Mouse (Mus musculus) T-helper 2 cell (primary cell): Measurements from ENCODE around the gene Cyba.

Experiments
- in situ Hi-C: fragments of 300-600 bp; cut with MboI, MseI; formaldehyde crosslinking; loops from one replicate; pipeline ENCODE4 v1.15.1; 2025; ENCODE audit warnings: high pct_unique_total_duplicates

The Cyba gene

GRCm38 (mm10) chr8:122452154-122452553 is 19.4 kb upstream of the Cyba start:
- in situ Hi-C loops, result no loop called here

DNA sequence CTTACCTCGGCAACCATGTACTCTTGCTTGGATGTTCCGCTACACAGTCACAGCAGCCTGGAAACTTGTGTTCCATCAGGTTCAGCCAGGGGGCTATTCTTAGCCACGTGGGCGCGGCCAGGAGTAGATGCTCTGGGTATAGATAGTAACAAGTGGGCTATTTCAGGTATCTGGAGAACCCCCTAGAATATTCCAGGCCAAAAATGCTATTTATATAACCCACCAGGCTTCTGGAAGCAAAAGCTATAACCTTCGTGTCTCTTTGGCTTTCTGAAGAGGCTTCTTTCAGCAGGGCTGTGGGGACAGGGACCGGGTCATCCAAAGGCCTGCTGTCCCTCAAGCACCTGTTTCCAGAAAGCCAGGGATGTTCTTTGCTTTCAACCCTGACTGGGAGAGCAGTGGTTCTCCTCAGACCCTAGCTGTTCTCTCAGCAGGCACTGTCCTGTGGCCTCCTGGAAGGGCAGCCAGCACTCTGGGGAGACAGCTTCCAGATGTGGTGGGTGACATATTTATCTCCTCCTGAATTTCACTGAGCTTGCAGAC is 18.5 kb upstream of the Cyba start:
- in situ Hi-C loops, result no loop called here

DNA sequence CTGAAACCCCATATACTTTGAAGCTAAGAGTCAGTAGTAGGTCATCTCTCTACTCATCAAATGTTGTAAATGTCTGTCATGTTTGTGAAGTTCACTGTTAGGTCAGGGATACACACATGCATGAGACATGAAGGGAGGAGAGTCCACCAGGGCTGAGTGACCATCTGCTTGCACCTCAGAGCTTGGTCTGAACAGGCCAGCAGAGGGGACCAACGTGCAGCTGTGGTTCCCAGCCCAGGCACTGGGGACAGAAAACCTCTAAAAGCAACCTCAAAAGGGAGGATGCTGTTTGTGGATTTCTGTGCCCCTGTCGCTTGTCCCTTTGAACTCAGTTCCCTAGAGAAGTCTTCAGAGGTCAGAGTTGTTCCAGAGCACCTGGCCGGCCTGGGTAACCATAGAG is 12.5 kb upstream of the Cyba start:
- in situ Hi-C loops, result no loop called here

GRCm38 (mm10) chr8:122444058-122444748 is 11.5 kb upstream of the Cyba start:
- in situ Hi-C loops, result no loop called here

DNA sequence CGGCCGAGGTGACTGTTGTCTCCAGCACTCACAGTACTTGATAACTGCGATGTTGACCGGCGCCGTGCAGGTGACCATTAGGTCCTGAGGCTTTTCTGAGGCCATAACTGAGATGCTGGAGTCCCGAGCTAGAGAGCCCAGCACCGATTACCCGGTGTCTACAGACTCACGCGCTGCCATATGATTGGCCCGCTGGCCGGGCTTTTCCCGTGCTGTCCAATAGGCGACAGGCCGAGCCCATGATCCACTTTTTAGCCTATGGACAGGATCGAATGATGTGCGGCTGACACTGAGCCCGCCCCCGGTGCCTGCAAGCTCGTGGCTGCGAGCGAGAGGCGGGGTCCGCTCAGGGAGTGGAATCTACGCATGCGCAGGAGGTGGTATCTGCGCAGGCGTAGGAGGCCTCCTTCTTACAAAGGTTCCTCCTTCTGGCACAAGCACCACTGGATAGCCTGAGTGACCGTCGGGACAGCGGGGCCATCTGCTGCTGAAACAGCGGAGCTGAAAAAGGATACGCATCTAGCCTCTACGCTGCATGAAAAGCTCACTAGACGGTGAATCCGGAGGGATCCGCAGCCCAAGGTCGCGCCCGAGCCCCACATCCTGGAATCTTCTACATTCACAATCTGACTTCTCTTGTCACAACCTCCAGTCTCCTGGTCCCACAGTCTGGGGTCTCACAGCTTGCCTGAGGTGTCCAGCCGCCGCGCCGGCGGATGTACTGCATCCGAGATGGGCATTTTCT is 10.7 kb upstream of the Cyba start, which contains the start of gene Mvd:
Mvd (minus strand) TSS at position 161 of the 745 bp plus-strand sequence.
- in situ Hi-C loops, result no loop called here

DNA sequence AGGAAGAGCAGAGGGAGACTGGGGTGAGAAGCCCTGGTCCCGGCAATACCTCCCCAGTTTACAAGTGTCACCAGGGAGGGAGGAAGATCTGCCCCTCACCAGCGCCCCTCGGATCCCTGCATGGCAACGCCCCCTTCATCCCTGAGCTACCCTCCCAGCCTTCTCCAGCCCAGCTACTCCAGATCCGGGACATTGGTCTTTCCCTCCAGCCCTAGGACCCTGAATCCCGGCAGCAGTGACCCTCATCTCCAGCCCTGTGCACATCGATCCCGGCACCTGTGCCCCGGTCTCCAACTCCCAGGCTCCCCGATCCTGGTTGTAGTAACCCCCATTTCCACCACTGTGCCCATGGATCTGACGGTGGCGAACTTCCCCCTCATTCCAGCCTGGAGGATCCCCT is 10.1 kb upstream of the Cyba start:
- in situ Hi-C loops, result no loop called here

- in situ Hi-C loops, result no loop called here
These were observed 9.6 kb upstream of the Cyba start for GRCm38 (mm10) chr8:122442356-122442755.

DNA sequence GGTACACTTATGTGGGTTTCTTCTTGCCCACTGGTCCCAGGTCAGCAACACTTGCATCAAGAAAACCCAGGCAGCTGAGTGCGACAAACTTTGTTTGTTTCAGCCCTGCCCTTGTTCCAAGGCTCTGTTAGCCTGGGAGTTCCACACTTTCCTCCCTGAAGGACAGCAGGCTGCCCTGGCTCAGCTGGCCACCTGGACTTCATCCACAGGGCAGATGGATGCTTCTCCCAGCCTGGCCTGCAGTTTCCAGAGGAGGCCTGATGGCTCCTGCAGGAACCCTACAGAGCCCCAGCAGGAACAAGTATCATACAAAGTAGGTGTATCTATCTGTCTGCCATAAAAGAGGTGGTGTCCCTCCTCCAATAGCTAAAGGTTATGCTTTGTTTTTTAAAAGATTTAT is 8.6 kb upstream of the Cyba start:
- in situ Hi-C loops, result no loop called here

- in situ Hi-C loops, result loop anchor here (5.0 kb wide), 1 partner anchor 33 kb away; no protein-coding TSS in a partner anchor
These were observed 6.6 kb upstream of the Cyba start for GRCm38 (mm10) chr8:122439336-122439735.

DNA sequence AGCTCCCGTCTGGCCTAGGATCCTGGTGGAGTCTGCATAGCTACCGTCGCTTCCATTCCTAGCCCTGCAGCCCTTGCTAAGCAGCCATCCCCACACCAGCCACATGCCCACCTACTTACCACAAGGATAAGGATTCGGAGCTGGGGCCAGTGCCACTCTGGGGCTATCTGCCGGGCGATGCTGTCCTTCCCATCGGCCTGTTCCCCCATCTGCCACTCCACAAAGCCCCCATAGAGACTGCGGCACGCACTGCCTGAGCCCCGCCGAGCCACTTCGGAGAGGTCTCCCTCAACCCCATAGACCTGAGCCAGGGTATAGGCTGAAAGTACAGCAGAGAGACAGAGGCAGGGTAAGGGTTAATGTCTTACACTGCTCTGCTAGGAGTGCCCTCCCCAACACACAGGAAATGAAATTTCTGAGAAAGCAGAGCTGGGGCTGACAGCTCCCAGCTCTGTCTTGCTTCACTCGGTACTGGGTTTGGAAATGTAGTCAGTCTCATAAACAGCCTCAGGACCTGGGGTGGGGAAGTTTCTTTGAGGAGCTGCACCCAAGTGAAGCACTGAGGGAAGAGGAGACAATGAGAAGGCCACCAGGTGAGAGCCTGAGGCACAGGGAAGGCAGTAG is 5.1 kb upstream of the Cyba start:
- in situ Hi-C loops, result loop anchor here (5.0 kb wide), 1 partner anchor 34 kb away; no protein-coding TSS in a partner anchor

DNA sequence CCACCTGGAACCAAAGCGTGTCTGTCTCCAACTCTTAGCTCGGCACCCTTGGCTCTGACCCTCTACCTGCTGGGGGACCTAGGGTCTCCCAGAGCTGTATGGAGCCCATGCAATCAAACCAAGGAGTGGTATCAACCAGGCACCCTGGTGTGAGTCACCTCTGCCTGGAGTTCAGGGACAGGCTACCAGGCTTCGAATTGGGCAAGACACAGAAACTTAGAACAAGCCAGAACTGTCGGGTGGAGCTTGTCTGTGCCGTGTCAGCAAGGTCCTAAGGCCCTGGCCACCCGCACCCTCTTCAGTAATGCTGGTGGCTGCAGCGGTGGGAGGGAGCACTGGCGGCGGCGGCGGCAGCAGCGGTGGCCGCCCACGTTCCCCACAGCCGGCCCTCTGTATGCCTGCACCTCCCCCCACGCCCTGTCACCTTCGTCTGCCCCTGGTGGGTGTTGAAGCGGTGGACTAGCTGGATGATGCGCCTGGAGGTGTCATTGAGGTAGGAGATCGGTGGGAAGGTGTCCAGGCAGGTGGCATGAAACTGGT is 3.9 kb upstream of the Cyba start:
- in situ Hi-C loops, result loop anchor here (5.0 kb wide), 1 partner anchor 36 kb away; no protein-coding TSS in a partner anchor

DNA sequence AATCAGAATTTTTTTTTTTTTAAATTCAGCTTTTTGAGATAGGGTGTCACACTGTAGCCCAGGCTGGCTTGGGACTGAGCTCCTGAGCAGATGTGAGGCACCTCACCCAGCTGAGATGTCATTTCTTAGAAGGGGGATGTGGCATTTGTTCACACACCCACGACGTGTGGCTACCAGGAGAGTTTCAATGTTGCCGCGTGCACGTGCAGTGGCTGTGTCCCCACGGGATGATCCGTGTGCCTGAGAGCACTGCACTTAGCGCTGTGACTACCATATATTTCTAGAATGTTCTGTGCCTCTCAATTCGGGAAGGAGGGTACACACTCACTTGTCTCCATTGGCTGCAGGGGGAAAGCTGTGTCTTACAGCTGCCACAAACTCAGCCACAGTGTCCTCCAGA is 3.4 kb upstream of the Cyba start:
- in situ Hi-C loops, result loop anchor here (5.0 kb wide), 1 partner anchor 36 kb away; no protein-coding TSS in a partner anchor

GRCm38 (mm10) chr8:122435375-122435774 is 2.6 kb upstream of the Cyba start:
- in situ Hi-C loops, result loop anchor here (5.0 kb wide), 1 partner anchor 37 kb away; no protein-coding TSS in a partner anchor

DNA sequence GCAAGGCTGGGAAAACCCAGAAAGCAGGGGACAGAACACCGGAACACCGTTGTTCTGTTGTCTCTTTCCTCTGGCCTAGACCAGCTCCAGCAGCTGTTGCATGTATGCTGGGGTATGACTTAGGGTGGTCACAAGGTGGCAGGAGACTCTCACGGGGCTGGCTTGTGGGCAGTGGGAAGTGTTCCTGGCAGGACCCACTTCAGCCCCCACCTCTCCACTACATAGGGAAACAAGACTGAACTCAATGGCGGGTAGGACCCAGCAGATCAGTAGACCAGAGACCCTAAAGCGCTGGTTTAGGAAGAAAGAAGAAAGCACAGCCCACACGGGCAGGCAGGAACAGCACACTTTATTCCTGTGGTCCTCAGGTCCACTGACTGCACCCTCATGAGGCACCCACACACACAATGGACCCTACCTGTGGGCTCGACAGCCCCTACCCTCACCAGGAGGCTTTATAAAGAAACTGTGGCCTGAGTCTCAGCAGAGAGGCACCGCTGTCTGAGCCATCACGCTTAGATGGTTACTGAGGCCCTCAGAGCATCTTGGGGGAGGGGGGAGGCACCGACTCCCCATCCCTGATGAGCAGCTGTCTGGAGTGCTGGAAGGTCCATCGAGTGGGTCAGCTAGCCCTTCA is 657 bp upstream of the Cyba start:
- in situ Hi-C loops, result no loop called here

DNA sequence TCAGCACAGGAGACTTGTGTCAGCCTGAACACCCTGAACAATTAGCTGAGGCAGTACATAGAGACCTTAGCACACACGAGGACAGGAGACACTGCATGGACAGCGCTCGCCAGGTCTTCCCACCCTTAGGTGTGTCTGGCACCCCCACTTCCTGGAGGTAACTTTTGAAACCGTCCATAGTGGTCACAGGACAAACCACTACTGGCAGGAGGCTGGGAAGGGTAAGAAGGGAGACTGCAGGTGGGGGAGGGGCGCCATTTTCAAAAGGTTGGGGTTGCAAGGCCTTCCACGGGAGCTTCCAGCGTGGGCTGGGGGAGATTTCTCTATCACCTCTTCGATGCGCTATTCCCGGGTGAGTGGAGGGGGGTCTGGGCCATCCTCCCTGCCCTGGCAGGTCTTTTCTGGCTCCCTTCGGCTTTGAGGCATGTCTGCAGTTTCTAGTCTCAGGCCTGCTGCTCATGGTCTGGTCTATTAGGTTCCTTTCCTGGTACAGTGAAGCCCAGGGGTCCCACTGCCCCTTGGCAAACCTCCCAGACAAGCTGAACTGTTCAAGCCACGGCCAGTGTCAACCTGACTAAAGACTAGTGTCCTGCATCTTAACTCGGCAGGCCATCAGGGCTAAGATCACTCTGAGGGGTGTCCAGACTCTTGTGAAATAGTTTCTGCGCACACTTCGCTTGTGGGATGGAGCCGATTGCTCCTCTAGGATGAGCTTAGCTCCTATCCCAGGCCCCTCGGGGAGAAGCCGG is 862 bp downstream of the Cyba start:
- in situ Hi-C loops, result no loop called here

GRCm38 (mm10) chr8:122430646-122431045 is 2.1 kb downstream of the Cyba start:
- in situ Hi-C loops, result no loop called here

- in situ Hi-C loops, result no loop called here
These were observed 2.6 kb downstream of the Cyba start for GRCm38 (mm10) chr8:122430058-122430636.

GRCm38 (mm10) chr8:122428163-122428562 is 4.6 kb downstream of the Cyba start:
- in situ Hi-C loops, result no loop called here

DNA sequence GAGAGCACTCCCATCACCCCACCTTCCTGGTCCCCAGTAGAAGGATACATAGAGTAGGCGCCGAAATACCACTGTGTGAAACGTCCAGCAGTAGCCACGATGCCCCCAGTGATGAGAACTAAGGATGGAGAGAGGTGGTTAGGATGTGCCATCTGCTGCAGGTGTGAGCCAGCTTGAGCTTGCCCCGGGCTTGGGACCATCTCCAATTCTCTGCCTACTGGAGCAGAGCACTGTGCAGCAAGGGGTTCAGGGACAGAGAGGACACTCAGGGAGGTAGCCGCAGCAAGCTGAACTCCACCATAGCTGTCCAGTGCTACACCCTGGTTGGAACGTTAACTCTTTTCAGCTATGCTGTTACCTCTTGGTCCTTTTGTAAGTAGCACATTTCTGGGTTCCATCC is 5.1 kb downstream of the Cyba start:
- in situ Hi-C loops, result no loop called here

- in situ Hi-C loops, result no loop called here
These were observed 6.6 kb downstream of the Cyba start for GRCm38 (mm10) chr8:122426145-122426544.
